Comparison of ENCODE assay signal across 17 mouse cellular contexts in the genomic region with DNA sequence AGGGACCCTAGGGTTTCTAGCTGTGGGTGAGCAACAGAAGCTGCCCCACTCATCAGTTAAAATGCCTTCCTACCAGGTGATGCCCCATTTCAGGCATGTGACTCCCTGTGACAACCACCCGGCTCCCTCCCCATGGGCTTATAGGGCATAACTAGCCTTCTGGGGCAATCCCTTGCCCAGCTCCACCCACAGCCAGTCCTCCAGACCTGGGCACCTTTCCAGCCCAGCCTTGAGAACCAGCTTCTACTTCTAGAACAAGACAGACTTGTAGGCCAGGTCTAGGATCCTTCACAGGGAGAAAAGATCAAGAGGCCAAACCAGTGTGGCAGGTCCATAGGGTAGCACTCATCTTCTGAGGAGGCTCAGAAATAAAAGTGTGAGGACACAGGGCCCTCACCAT. TPM values are rescaled to one million over a fixed set of nuclear protein-coding genes. Genes with fewer than 3 reads are reported as not detected.
A peak's percentile ranks its signal among the peaks of the same experiment; 100 is the strongest.
DNase-seq lines count a peak whose midpoint lies in the region; ATAC-seq and TF ChIP-seq lines count a peak whose summit lies in the region.
"Had no signal": no experiment of that assay in that cellular context is flagged by ENCODE, and none has a peak within 500 bp of the region (broad histone marks: within the 10 kb centered on the region; RNA-seq: fewer than 3 reads in every experiment).

No protein-coding gene starts in this region.

- no peak overlapping the region for H3K4me3 ChIP-seq in hindbrain, embryonic 10.5 days
- no peak overlapping the region for H3K4me3 ChIP-seq in hindbrain, embryonic 11.5 days (ENCODE audit: low read depth, low read length)
- H3K4me3 ChIP-seq in CH12.LX (replicated peaks in 1 of 3; ENCODE audit: low read depth in 2 of 3, low read length in 2 of 3, poor library complexity in 1 of 3): no peak overlapping the region
- no peak overlapping the region for H3K4me3 ChIP-seq in lung, embryonic 15.5 days
- H3K4me3 ChIP-seq: forebrain, embryonic 12.5 days; heart, embryonic 15.5 days; midbrain, embryonic 15.5 days had no signal

- peak overlapping the region; percentile 14; the same call in 1 of the 2 replicates for H3K27ac ChIP-seq in hindbrain, embryonic 10.5 days
- no peak overlapping the region for H3K27ac ChIP-seq in hindbrain, embryonic 11.5 days (ENCODE audit: low read depth, low read length)
- H3K27ac ChIP-seq in CH12.LX (ENCODE audit: insufficient read depth, low read depth): no peak overlapping the region
- peak overlapping the region; percentile 58 for H3K27ac ChIP-seq in lung, embryonic 15.5 days
- H3K27ac ChIP-seq: forebrain, embryonic 12.5 days; heart, embryonic 15.5 days; kidney, postnatal 0 days; liver, embryonic 14.5 days; midbrain, embryonic 15.5 days had no signal

- H3K36me3 ChIP-seq in hindbrain, embryonic 10.5 days: no peaks in the 10 kb centered on the region
- H3K36me3 ChIP-seq in hindbrain, embryonic 11.5 days (ENCODE audit: control insufficient read depth, insufficient read depth, low read length): no peaks in the 10 kb centered on the region
- H3K36me3 ChIP-seq in CH12.LX (replicated peaks in 1 of 2; ENCODE audit: control insufficient read depth in 1 of 2, insufficient read depth in 1 of 2, low read length in 1 of 2): peaks cover 0 to 13% of the 10 kb centered on the region in 2 experiments
- H3K36me3 ChIP-seq in lung, embryonic 15.5 days: 0 out of 2 replicates have a peak, but pooled peaks cover 7% of the 10 kb centered on the region
- H3K36me3 ChIP-seq: forebrain, embryonic 12.5 days; midbrain, embryonic 15.5 days had no signal

- WGBS in hindbrain, embryonic 10.5 days: 89% methylated on average over 1 of the region's 1 CpGs
- 95% methylated on average over 1 of the region's 1 CpGs for WGBS in hindbrain, embryonic 11.5 days
- WGBS in lung, embryonic 15.5 days: 90% methylated on average over 1 of the region's 1 CpGs

- dilution Hi-C loops in CH12.LX (cut with MboI; ENCODE audit: extremely low pct_ligation_motif_present, extremely low pct_unique_long_range_greater_than_20kb, low sequenced_read_pairs): no loop called here

- H3K79me2 ChIP-seq in CH12.LX (replicated peaks; ENCODE audit: control insufficient read depth, extremely low read depth, insufficient read depth, poor library complexity, severe bottlenecking): no peaks in the 10 kb centered on the region

- DNase-seq in hindbrain, embryonic 10.5 days (ENCODE audit: low spot score): no peak
- no peak for DNase-seq in hindbrain, embryonic 11.5 days (ENCODE audit: low spot score)
- DNase-seq in CH12.LX (ENCODE audit: extremely low read depth): peak; percentile 35
- DNase-seq in fat pad, adult 2 months (ENCODE audit: extremely low read depth, low read depth, low spot score): peak; percentile 83
- no peak for DNase-seq in layer of hippocampus, postnatal 36 days
- no peak for DNase-seq in natural killer cell, adult 2 months (ENCODE audit: low spot score in 2 of 2)
- DNase-seq in spleen, adult 18-20 months: no peak
- DNase-seq: cerebellum, adult 8-10 months; gastrocnemius, postnatal 10 days; right cerebral cortex, postnatal 14 days had no signal

- no peak for ATAC-seq in hindbrain, embryonic 11.5 days (ENCODE audit: low FRiP score)
- no peak for ATAC-seq in lung, embryonic 15.5 days (ENCODE audit: borderline replicate concordance, extremely low read depth, low FRiP score, low TSS enrichment)
- ATAC-seq: midbrain, embryonic 15.5 days had no signal

- H3K27me3 ChIP-seq in hindbrain, embryonic 10.5 days (ENCODE audit: insufficient read depth, poor library complexity, severe bottlenecking): no peaks in the 10 kb centered on the region
- no peaks in the 10 kb centered on the region for H3K27me3 ChIP-seq in hindbrain, embryonic 11.5 days (ENCODE audit: control insufficient read depth, insufficient read depth, low read length)
- no peaks in the 10 kb centered on the region for H3K27me3 ChIP-seq in CH12.LX (replicated peaks)
- H3K27me3 ChIP-seq in lung, embryonic 15.5 days: no peaks in the 10 kb centered on the region
- H3K27me3 ChIP-seq: forebrain, embryonic 12.5 days; heart, embryonic 15.5 days; midbrain, embryonic 15.5 days had no signal

- H3K4me1 ChIP-seq in hindbrain, embryonic 10.5 days (replicated peaks): peaks cover 55% of the 10 kb centered on the region
- H3K4me1 ChIP-seq in hindbrain, embryonic 11.5 days (replicated peaks; ENCODE audit: control insufficient read depth, insufficient read depth, low read length): peaks cover 2% of the 10 kb centered on the region; the same call in 1 of the 2 replicates
- peaks cover 9 to 51% of the 10 kb centered on the region in 2 experiments for H3K4me1 ChIP-seq in CH12.LX (ENCODE audit: control insufficient read depth in 1 of 2, insufficient read depth in 2 of 2)
- H3K4me1 ChIP-seq in lung, embryonic 15.5 days: peaks cover 26% of the 10 kb centered on the region

- no peaks in the 10 kb centered on the region for H3K9me3 ChIP-seq in hindbrain, embryonic 10.5 days
- H3K9me3 ChIP-seq in hindbrain, embryonic 11.5 days (ENCODE audit: control insufficient read depth, low read length): no peaks in the 10 kb centered on the region
- H3K9me3 ChIP-seq in CH12.LX (replicated peaks; ENCODE audit: low read length): no peaks in the 10 kb centered on the region
- H3K9me3 ChIP-seq in lung, embryonic 15.5 days: no peaks in the 10 kb centered on the region
- H3K9me3 ChIP-seq: forebrain, embryonic 12.5 days; heart, embryonic 15.5 days; midbrain, embryonic 15.5 days had no signal

- in situ Hi-C loops in CH12.LX (cut with MboI; ENCODE audit: low pct_ligation_motif_present, low pct_unique_long_range_greater_than_20kb, low sequenced_read_pairs): loop anchor here (5.0 kb wide), 1 partner anchor 35 kb away; no protein-coding TSS in a partner anchor

- no peak overlapping the region for H3K4me2 ChIP-seq in hindbrain, embryonic 11.5 days (replicated peaks; ENCODE audit: low read depth, low read length)
- H3K4me2 ChIP-seq in CH12.LX (ENCODE audit: insufficient read depth, low read depth, poor library complexity, severe bottlenecking): no peak overlapping the region
- no peak overlapping the region for H3K4me2 ChIP-seq in lung, embryonic 15.5 days
- H3K4me2 ChIP-seq: forebrain, embryonic 12.5 days; heart, embryonic 15.5 days; midbrain, embryonic 15.5 days had no signal

- no peak overlapping the region for H3K9ac ChIP-seq in hindbrain, embryonic 11.5 days (ENCODE audit: low read depth, low read length)
- no peak overlapping the region for H3K9ac ChIP-seq in CH12.LX (ENCODE audit: insufficient read depth, low read depth)
- H3K9ac ChIP-seq in lung, embryonic 15.5 days: no peak overlapping the region; the same call in 1 of the 2 replicates
- H3K9ac ChIP-seq: forebrain, embryonic 12.5 days; heart, embryonic 15.5 days; liver, embryonic 14.5 days; midbrain, embryonic 15.5 days had no signal

- no peak for TF ChIP-seq CTCF in CH12.LX (conservative IDR thresholded peaks at IDR 0.05 in 1 of 2, IDR thresholded peaks at IDR 0.05 in 1 of 2; ENCODE audit: low read depth in 2 of 2, low read length in 2 of 2)

- TF ChIP-seq POLR2A in CH12.LX (IDR thresholded peaks at IDR 0.05; ENCODE audit: low read depth, low read length): no peak

- TF ChIP-seq RAD21 in CH12.LX (IDR thresholded peaks at IDR 0.05; ENCODE audit: low read depth, low read length): no peak

- TF ChIP-seq EP300 in CH12.LX (IDR thresholded peaks at IDR 0.05; ENCODE audit: low read length): no peak

RNA-seq across cellular contexts. Expression of a gene that starts 9.1 kb away (rescaled TPM):
- 6.9 and 7.4 TPM in 2 replicates for polyA plus RNA-seq in hindbrain, embryonic 10.5 days (2016; fragmentation: Nextera tagmentation; extraction: Ambion mirVana)
- polyA plus RNA-seq in hindbrain, embryonic 11.5 days (2014; fragmentation: Nextera tagmentation; extraction: Ambion mirVana): 2.5 and 2.7 TPM in 2 replicates
- total RNA-seq in CH12.LX (2012; rRNA removed) (3.7 and 5.8 TPM in 2 replicates), CH12.LX (2014; rRNA removed) (not detected in 2 replicates)
- polyA plus RNA-seq in CH12.LX (2012; ENCODE audit: insufficient read length, low read depth): not detected in 2 replicates
- 13.1 and 14.4 TPM in 2 replicates for polyA plus RNA-seq in lung, embryonic 15.5 days (2015; fragmentation: Nextera tagmentation; extraction: Ambion mirVana)
- total RNA-seq in layer of hippocampus, postnatal 36 days (2021): not detected
- total RNA-seq: left cerebral cortex, postnatal 10 days had no signal

RNA-seq across cellular contexts. Expression of a gene that starts 19.2 kb away (rescaled TPM):
- polyA plus RNA-seq in hindbrain, embryonic 10.5 days (2016; fragmentation: Nextera tagmentation; extraction: Ambion mirVana): 110 and 115 TPM in 2 replicates
- 88.4 and 91.8 TPM in 2 replicates for polyA plus RNA-seq in hindbrain, embryonic 11.5 days (2014; fragmentation: Nextera tagmentation; extraction: Ambion mirVana)
- total RNA-seq in CH12.LX (2012; rRNA removed): 84.2 and 99.4 TPM in 2 replicates
- 61.6 and 69.4 TPM in 2 replicates for total RNA-seq in CH12.LX (2014; rRNA removed)
- 61.0 and 63.0 TPM in 2 replicates for polyA plus RNA-seq in CH12.LX (2012; ENCODE audit: insufficient read length, low read depth)
- 133 and 134 TPM in 2 replicates for polyA plus RNA-seq in lung, embryonic 15.5 days (2015; fragmentation: Nextera tagmentation; extraction: Ambion mirVana)
- total RNA-seq in layer of hippocampus, postnatal 36 days (2021): 10 to 100 TPM; 42.0 to 47.4 TPM

RNA-seq across cellular contexts. Expression of a gene that starts 24.3 kb away (rescaled TPM):
- polyA plus RNA-seq in hindbrain, embryonic 10.5 days (2016; fragmentation: Nextera tagmentation; extraction: Ambion mirVana): 43.7 and 65.7 TPM in 2 replicates
- polyA plus RNA-seq in hindbrain, embryonic 11.5 days (2014; fragmentation: Nextera tagmentation; extraction: Ambion mirVana): 37.5 and 43.4 TPM in 2 replicates
- total RNA-seq in CH12.LX (2012; rRNA removed) (25.6 and 29.1 TPM in 2 replicates), CH12.LX (2014; rRNA removed) (not detected in 2 replicates)
- polyA plus RNA-seq in CH12.LX (2012; ENCODE audit: insufficient read length, low read depth): 3.7 and 4.1 TPM in 2 replicates
- 325 and 332 TPM in 2 replicates for polyA plus RNA-seq in lung, embryonic 15.5 days (2015; fragmentation: Nextera tagmentation; extraction: Ambion mirVana)
- 10 to 100 TPM; 16.1 to 19.2 TPM for total RNA-seq in layer of hippocampus, postnatal 36 days (2021)

RNA-seq across cellular contexts. Expression of a gene that starts 25.1 kb away (rescaled TPM):
- 0.76 and 0.97 TPM in 2 replicates for polyA plus RNA-seq in hindbrain, embryonic 10.5 days (2016; fragmentation: Nextera tagmentation; extraction: Ambion mirVana)
- polyA plus RNA-seq in hindbrain, embryonic 11.5 days (2014; fragmentation: Nextera tagmentation; extraction: Ambion mirVana): 0.32 TPM in 2 replicates
- total RNA-seq in CH12.LX (2012; rRNA removed) (4.0 TPM in 2 replicates), CH12.LX (2014; rRNA removed) (1.2 and 2.2 TPM in 2 replicates)
- 1.2 and 1.9 TPM in 2 replicates for polyA plus RNA-seq in CH12.LX (2012; ENCODE audit: insufficient read length, low read depth)
- 1.7 and 2.0 TPM in 2 replicates for polyA plus RNA-seq in lung, embryonic 15.5 days (2015; fragmentation: Nextera tagmentation; extraction: Ambion mirVana)
- total RNA-seq in layer of hippocampus, postnatal 36 days (2021): 1 to 10 TPM; 2.1 to 2.6 TPM

RNA-seq across cellular contexts. Expression of a gene that starts 31.7 kb away (rescaled TPM):
- polyA plus RNA-seq in hindbrain, embryonic 10.5 days (2016; fragmentation: Nextera tagmentation; extraction: Ambion mirVana): 35.5 and 55.7 TPM in 2 replicates
- 33.9 and 37.0 TPM in 2 replicates for polyA plus RNA-seq in hindbrain, embryonic 11.5 days (2014; fragmentation: Nextera tagmentation; extraction: Ambion mirVana)
- total RNA-seq in CH12.LX (2012; rRNA removed): not detected in 2 replicates
- not detected in 2 replicates for total RNA-seq in CH12.LX (2014; rRNA removed)
- polyA plus RNA-seq in CH12.LX (2012; ENCODE audit: insufficient read length, low read depth): not detected in 2 replicates
- polyA plus RNA-seq in lung, embryonic 15.5 days (2015; fragmentation: Nextera tagmentation; extraction: Ambion mirVana): 148 and 159 TPM in 2 replicates
- total RNA-seq in layer of hippocampus, postnatal 36 days (2021): 10 to 100 TPM; 25.9 to 26.0 TPM

Comparison
In these comparisons a context has a peak if more than half of its experiments do, and no peak if none do; other contexts are left out.
1. H3K27ac ChIP-seq: peak in hindbrain, embryonic 10.5 days (single experiment) and lung, embryonic 15.5 days (single experiment); none in hindbrain, embryonic 11.5 days (single experiment) and CH12.LX (single experiment).
2. DNase-seq: peak in CH12.LX (single experiment) and fat pad, adult 2 months (single experiment); none in hindbrain, embryonic 10.5 days (single experiment), hindbrain, embryonic 11.5 days (single experiment), layer of hippocampus, postnatal 36 days (0 of 2), natural killer cell, adult 2 months (0 of 2) and spleen, adult 18-20 months (0 of 2).